Mouse (Mus musculus) hematopoietic multipotent progenitor cell, adult 10-12 weeks (in vitro differentiated cells): ENCODE data around the gene Olfr1195. TPM values are rescaled to one million over a fixed set of nuclear protein-coding genes. Genes with fewer than 3 reads are reported as not detected.

Experiments
- polyA plus RNA-seq: library from polyadenylated mRNA; stranded (reverse); fragments of >175 nt; gene quantifications from 2 replicates; pipeline ENCODE4 v1.2.3, GENCODE M21; 2012; ENCODE audit warnings: low replicate concordance

Gene Olfr1195
- not detected in 2 replicates for polyA plus RNA-seq

DNA sequence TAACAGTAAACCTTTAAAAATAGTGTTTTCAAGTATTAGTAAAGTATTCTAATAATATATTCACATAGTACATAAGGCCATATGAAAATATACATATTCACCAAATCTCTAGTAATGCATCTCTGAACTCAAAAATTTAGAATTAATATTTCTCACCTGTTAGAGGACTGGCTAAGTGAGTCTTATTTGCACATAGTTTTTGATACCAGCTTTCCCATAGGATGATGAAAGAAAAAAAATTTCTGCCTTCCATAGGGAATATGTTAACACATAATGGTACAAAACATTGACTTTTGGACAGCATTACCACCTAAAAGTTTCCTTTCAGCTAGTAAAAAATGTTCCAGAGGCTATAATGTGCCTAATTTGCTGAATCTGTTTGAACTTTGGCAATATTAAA is at the start of gene Olfr1195:
TSS of gene Olfr1195 (minus strand) at position 101 of the 400 bp plus-strand sequence.

GRCm38 (mm10) chr2:88732266-88732665 is 43.3 kb upstream of the Olfr1195 start, which contains the start of gene Olfr1197:
Gene Olfr1197, minus strand, starts transcription at chr2:88732366.

GRCm38 (mm10) chr2:88704497-88704896 is 15.5 kb upstream of the Olfr1195 start, which contains the start of gene Olfr1196:
Gene Olfr1196, minus strand, starts transcription at chr2:88704597.

GRCm38 (mm10) chr2:88675328-88675727 is 13.7 kb downstream of the Olfr1195 start, which contains the start of gene Olfr1193:
Gene Olfr1193, plus strand, starts transcription at chr2:88675628.

DNA sequence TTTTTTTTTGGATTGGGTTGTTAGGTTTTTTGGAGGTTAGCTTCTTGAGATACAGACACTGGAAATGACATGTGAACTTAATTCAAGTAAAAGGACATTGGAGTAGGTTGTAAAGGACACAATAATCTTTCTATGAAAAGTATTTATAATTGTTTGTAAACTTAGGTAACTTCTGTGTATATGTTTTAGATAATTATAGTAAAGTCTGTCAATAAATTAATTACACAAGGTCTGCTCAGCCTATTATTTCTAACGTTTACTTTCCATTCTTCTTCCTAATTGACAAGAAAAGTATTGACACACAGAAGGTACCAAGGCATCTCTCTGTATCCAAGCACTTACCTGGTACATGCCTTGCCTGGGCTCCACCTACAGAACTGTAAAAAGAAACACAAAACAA is 40.8 kb downstream of the Olfr1195 start, which contains the start of gene Olfr1192-ps1:
TSS of gene Olfr1192-ps1 (plus strand) at position 301 of the 400 bp plus-strand sequence.

GRCm38 (mm10) chr2:88640242-88640641 is 48.7 kb downstream of the Olfr1195 start, which contains the start of gene Olfr1191-ps1:
Gene Olfr1191-ps1, plus strand, starts transcription at chr2:88640542.

Other genes with a start within 250 kb of the Olfr1195 start
- not detected in 2 replicates for gene Gm13757, start 240.1 kb downstream of the Olfr1195 start, polyA plus RNA-seq
- gene Olfr1183, start 234.3 kb downstream of the Olfr1195 start, polyA plus RNA-seq: not detected in 2 replicates
- gene Olfr1184, start 205.6 kb downstream of the Olfr1195 start, polyA plus RNA-seq: not detected in 2 replicates
- not detected in 2 replicates for gene Olfr1185-ps1, start 195.9 kb downstream of the Olfr1195 start, polyA plus RNA-seq
- gene Olfr1186, start 170.6 kb downstream of the Olfr1195 start, polyA plus RNA-seq: not detected in 2 replicates
- gene Olfr1188, start 132.3 kb downstream of the Olfr1195 start, polyA plus RNA-seq: not detected in 2 replicates
- gene Olfr1189, start 102.7 kb downstream of the Olfr1195 start, polyA plus RNA-seq: not detected in 2 replicates
- gene Olfr1191-ps1, start 48.6 kb downstream of the Olfr1195 start, polyA plus RNA-seq: not detected in 2 replicates
- not detected in 2 replicates for gene Olfr1192-ps1, start 40.7 kb downstream of the Olfr1195 start, polyA plus RNA-seq
- not detected in 2 replicates for gene Olfr1193, start 13.6 kb downstream of the Olfr1195 start, polyA plus RNA-seq
- gene Olfr1196, start 15.4 kb upstream of the Olfr1195 start, polyA plus RNA-seq: not detected in 2 replicates
- gene Olfr1197, start 43.2 kb upstream of the Olfr1195 start, polyA plus RNA-seq: not detected in 2 replicates
- not detected in 2 replicates for gene Olfr1198, start 62.2 kb upstream of the Olfr1195 start, polyA plus RNA-seq
- not detected in 2 replicates for gene Olfr1199, start 71.3 kb upstream of the Olfr1195 start, polyA plus RNA-seq
- gene Olfr1200, start 81.3 kb upstream of the Olfr1195 start, polyA plus RNA-seq: not detected in 2 replicates
- gene Olfr1201, start 103.8 kb upstream of the Olfr1195 start, polyA plus RNA-seq: not detected in 2 replicates
- not detected in 2 replicates for gene Olfr1202, start 125.3 kb upstream of the Olfr1195 start, polyA plus RNA-seq
- not detected in 2 replicates for gene Olfr1205, start 140.6 kb upstream of the Olfr1195 start, polyA plus RNA-seq
- gene Olfr1204, start 160.1 kb upstream of the Olfr1195 start, polyA plus RNA-seq: not detected in 2 replicates
- gene Olfr1206, start 174.0 kb upstream of the Olfr1195 start, polyA plus RNA-seq: not detected in 2 replicates
- not detected in 2 replicates for gene Olfr1208, start 213.1 kb upstream of the Olfr1195 start, polyA plus RNA-seq
- not detected in 2 replicates for gene Olfr1209, start 226.0 kb upstream of the Olfr1195 start, polyA plus RNA-seq
- gene Olfr1211, start 248.9 kb upstream of the Olfr1195 start, polyA plus RNA-seq: 0.03 TPM in 1 of 2 replicates, not detected in the other